Mouse (Mus musculus) central nervous system, embryonic 11.5 days (tissue): ENCODE measurements around the gene Zfp607a. TPM values are rescaled to one million over a fixed set of nuclear protein-coding genes. Genes with fewer than 3 reads are reported as not detected.

ENCODE experiments used
- polyA plus RNA-seq: library from polyadenylated mRNA; depleted of rRNA; stranded (reverse); fragments of >200 nt; gene quantifications from 2 replicates; pipeline ENCODE4 v1.2.3, GENCODE M21; 2012; rRNA removed

The Zfp607a gene
- 2.1 and 2.5 TPM in 2 replicates for polyA plus RNA-seq

DNA sequence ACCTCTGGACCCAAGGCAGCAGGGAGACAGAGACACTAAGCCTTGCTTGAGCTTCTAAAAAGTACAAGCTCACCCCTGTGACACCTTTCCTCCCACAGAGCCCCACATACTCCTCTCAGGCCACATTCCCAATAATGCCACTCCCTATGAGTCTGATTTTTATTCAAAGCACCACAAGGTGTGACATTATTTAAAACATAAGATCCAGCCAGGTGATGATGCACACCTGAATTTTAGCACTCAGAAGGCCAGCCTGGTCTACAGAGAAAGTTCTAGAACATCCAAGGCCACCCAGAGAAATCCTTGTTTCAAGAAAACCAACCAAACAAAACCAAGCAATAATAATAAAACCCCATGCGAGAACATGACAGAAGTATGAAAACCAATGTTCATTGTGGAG lies at the start of gene Zfp607a:
Gene Zfp607a (plus strand): TSS at position 301 of the 400 bp plus-strand sequence.

GRCm38 (mm10) chr7:27838323-27839249 lies 18.7 kb upstream of the Zfp607a start, which contains the start of gene Zfp59:
TSS of gene Zfp59 (plus strand) at chr7:27838607.

DNA sequence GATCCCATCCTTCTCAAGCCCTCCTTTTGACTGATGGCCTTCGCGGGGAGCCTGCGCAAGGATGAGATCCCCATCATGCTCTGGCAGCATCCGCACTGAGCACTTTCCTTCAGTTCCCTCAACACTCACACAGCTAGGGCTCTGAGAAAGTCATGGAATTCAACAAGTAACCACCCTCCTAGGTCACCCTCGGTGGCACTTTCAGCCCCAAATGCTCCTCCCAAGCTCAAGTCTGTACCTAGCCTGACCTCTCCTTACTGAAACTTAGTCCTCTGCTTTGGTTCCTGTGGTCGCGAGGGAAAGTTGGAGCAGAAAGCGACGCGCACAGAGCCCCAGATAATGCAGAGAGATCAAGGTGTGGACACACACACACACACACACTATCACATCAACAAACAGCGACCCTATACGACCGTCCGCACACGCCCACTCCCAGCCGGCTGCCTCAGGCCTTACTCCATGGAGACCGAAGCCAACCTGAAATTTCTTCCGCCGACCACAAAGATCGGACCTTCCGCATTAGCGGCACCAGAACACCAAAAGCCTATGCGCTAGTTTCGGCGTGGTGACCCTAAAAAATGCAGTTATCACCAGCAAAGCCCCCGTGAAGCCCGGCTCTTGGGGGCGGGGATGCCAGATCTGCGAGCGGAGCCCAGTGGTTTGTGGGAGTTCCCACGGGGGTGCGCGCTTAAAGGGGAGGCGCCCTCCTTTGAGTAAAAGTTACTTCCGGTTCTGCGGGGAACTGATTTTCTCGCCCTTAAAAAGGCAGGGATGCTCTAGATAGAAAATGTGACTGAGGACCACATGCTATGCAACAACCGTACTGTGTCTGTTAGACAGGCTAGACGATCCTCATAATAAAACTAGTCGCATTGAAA lies 71.7 kb downstream of the Zfp607a start, which contains the start of gene Zfp974:
Gene Zfp974 (minus strand): TSS at position 643 of the 878 bp plus-strand sequence.

Other genes starting within 250 kb of the Zfp607a start
- 5.3 and 5.7 TPM in 2 replicates for gene Ttc9b, start 203.6 kb upstream of the Zfp607a start, polyA plus RNA-seq
- gene Map3k10, start 182.9 kb upstream of the Zfp607a start, polyA plus RNA-seq: 32.1 and 44.5 TPM in 2 replicates
- gene Zfp607b, start 168.2 kb upstream of the Zfp607a start, polyA plus RNA-seq: 4.6 and 5.2 TPM in 2 replicates
- gene Zfp60, start 126.1 kb upstream of the Zfp607a start, polyA plus RNA-seq: 23.0 and 30.9 TPM in 2 replicates
- gene Zfp626, start 50.3 kb upstream of the Zfp607a start, polyA plus RNA-seq: 4.7 and 5.4 TPM in 2 replicates
- 4.5 and 7.1 TPM in 2 replicates for gene Zfp59, start 18.9 kb upstream of the Zfp607a start, polyA plus RNA-seq
- gene Zfp974, start 71.9 kb downstream of the Zfp607a start, polyA plus RNA-seq: 8.6 and 8.8 TPM in 2 replicates
- gene Zfp780b, start 121.6 kb downstream of the Zfp607a start, polyA plus RNA-seq: 6.6 and 9.1 TPM in 2 replicates
- gene Zfp850, start 156.6 kb downstream of the Zfp607a start, polyA plus RNA-seq: 3.0 and 5.2 TPM in 2 replicates
- gene Psmc4, start 192.6 kb downstream of the Zfp607a start, polyA plus RNA-seq: 270 and 316 TPM in 2 replicates
- gene Fcgbp, start 213.7 kb downstream of the Zfp607a start, polyA plus RNA-seq: 0.12 and 0.27 TPM in 2 replicates